Mouse (Mus musculus): ENCODE measurements around the gene Tex35. TPM values are rescaled to one million over a fixed set of nuclear protein-coding genes. Genes with fewer than 3 reads are reported as not detected.
A peak's percentile ranks its signal among the peaks of the same experiment; 100 is the strongest.

Gene Tex35
- polyA plus RNA-seq, 1 experiment from 2014 or later, result not detected

GRCm38 (mm10) chr1:157101122-157101865 is 7.2 kb downstream of the Tex35 start:
- 0 out of 4 replicates have a peak overlapping the region, but pooled peaks of 1 of the 2 experiments have one; percentile 33 for H3K27ac ChIP-seq (replicated peaks in 1 of 2; ENCODE audit: control insufficient read depth in 1 of 2, insufficient read depth in 1 of 2, low read depth in 2 of 2, low read length in 2 of 2)
- WGBS, result 15% methylated on average over 19 of the region's 19 CpGs
- peak overlapping the region; percentile 26 to 48 for H3K4me3 ChIP-seq (ENCODE audit: control insufficient read depth in 1 of 2, insufficient read depth in 1 of 2, low read depth in 1 of 2, low read length in 2 of 2)
- no peaks in the 10 kb centered on the region for H3K27me3 ChIP-seq (ENCODE audit: control insufficient read depth, insufficient read depth, low read length)
- ATAC-seq (ENCODE audit: insufficient number of reproducible peaks, insufficient read depth, low FRiP score, low read depth), result no peak
- peak overlapping the region; percentile 61 for H3K9ac ChIP-seq (ENCODE audit: low read length)
- H3K36me3 ChIP-seq (ENCODE audit: control insufficient read depth, insufficient read depth, low read length), result no peaks in the 10 kb centered on the region
- H3K4me1 ChIP-seq (ENCODE audit: control insufficient read depth in 2 of 2, insufficient read depth in 2 of 2, low read length in 2 of 2), result peaks cover 4 to 9% of the 10 kb centered on the region in 2 experiments; a peak in 3 of 4 replicates
- H3K9me3 ChIP-seq (ENCODE audit: control insufficient read depth, low read length), result no peaks in the 10 kb centered on the region
- H3K4me2 ChIP-seq (ENCODE audit: low read length), result peak overlapping the region; percentile 67

- no peaks in the 10 kb centered on the region; a peak in 1 of 4 replicates for H3K4me1 ChIP-seq (ENCODE audit: control insufficient read depth in 2 of 2, insufficient read depth in 2 of 2, low read length in 2 of 2)
- WGBS, result 81% methylated on average over 4 of the region's 4 CpGs
- H3K27ac ChIP-seq (replicated peaks in 1 of 2; ENCODE audit: control insufficient read depth in 1 of 2, insufficient read depth in 1 of 2, low read depth in 2 of 2, low read length in 2 of 2), result no peak overlapping the region
- no peaks in the 10 kb centered on the region for H3K27me3 ChIP-seq (ENCODE audit: control insufficient read depth, insufficient read depth, low read length)
- no peak overlapping the region for H3K4me2 ChIP-seq (ENCODE audit: low read length)
- no peaks in the 10 kb centered on the region for H3K9me3 ChIP-seq (ENCODE audit: control insufficient read depth, low read length)
- H3K4me3 ChIP-seq (ENCODE audit: control insufficient read depth in 1 of 2, insufficient read depth in 1 of 2, low read depth in 1 of 2, low read length in 2 of 2), result no peak overlapping the region
- no peak overlapping the region for H3K9ac ChIP-seq (ENCODE audit: low read length)
- no peak for ATAC-seq (ENCODE audit: insufficient number of reproducible peaks, insufficient read depth, low FRiP score, low read depth)
- H3K36me3 ChIP-seq (ENCODE audit: control insufficient read depth, insufficient read depth, low read length), result no peaks in the 10 kb centered on the region
Observed at GRCm38 (mm10) chr1:157095534-157095933, 12.9 kb downstream of the Tex35 start.

GRCm38 (mm10) chr1:157092622-157093021 is 15.9 kb downstream of the Tex35 start:
- no peak overlapping the region for H3K4me2 ChIP-seq (ENCODE audit: low read length)
- H3K9ac ChIP-seq (ENCODE audit: low read length), result no peak overlapping the region
- H3K4me3 ChIP-seq (ENCODE audit: control insufficient read depth in 1 of 2, insufficient read depth in 1 of 2, low read depth in 1 of 2, low read length in 2 of 2), result no peak overlapping the region
- H3K27ac ChIP-seq (replicated peaks in 1 of 2; ENCODE audit: control insufficient read depth in 1 of 2, insufficient read depth in 1 of 2, low read depth in 2 of 2, low read length in 2 of 2), result no peak overlapping the region
- 77% methylated on average over 1 of the region's 1 CpGs for WGBS
- H3K27me3 ChIP-seq (ENCODE audit: control insufficient read depth, insufficient read depth, low read length), result no peaks in the 10 kb centered on the region
- H3K36me3 ChIP-seq (ENCODE audit: control insufficient read depth, insufficient read depth, low read length), result no peaks in the 10 kb centered on the region
- ATAC-seq (ENCODE audit: insufficient number of reproducible peaks, insufficient read depth, low FRiP score, low read depth), result no peak
- no peaks in the 10 kb centered on the region for H3K9me3 ChIP-seq (ENCODE audit: control insufficient read depth, low read length)
- H3K4me1 ChIP-seq (ENCODE audit: control insufficient read depth in 2 of 2, insufficient read depth in 2 of 2, low read length in 2 of 2), result no peaks in the 10 kb centered on the region; a peak in 1 of 4 replicates

GRCm38 (mm10) chr1:157092140-157092539 is 16.3 kb downstream of the Tex35 start:
- 59% methylated on average over 4 of the region's 4 CpGs for WGBS
- H3K36me3 ChIP-seq (ENCODE audit: control insufficient read depth, insufficient read depth, low read length), result no peaks in the 10 kb centered on the region

GRCm38 (mm10) chr1:157090835-157091234 is 17.6 kb downstream of the Tex35 start:
- WGBS, result 50% methylated on average over 3 of the region's 3 CpGs
- H3K9me3 ChIP-seq (ENCODE audit: control insufficient read depth, low read length), result no peaks in the 10 kb centered on the region
- H3K9ac ChIP-seq (ENCODE audit: low read length), result no peak overlapping the region
- no peak overlapping the region for H3K4me3 ChIP-seq (ENCODE audit: control insufficient read depth in 1 of 2, insufficient read depth in 1 of 2, low read depth in 1 of 2, low read length in 2 of 2)
- H3K27ac ChIP-seq (replicated peaks in 1 of 2; ENCODE audit: control insufficient read depth in 1 of 2, insufficient read depth in 1 of 2, low read depth in 2 of 2, low read length in 2 of 2), result no peak overlapping the region
- peaks cover 3 to 5% of the 10 kb centered on the region in 2 experiments; a peak in 3 of 4 replicates for H3K4me1 ChIP-seq (ENCODE audit: control insufficient read depth in 2 of 2, insufficient read depth in 2 of 2, low read length in 2 of 2)
- no peak for ATAC-seq (ENCODE audit: insufficient number of reproducible peaks, insufficient read depth, low FRiP score, low read depth)
- H3K4me2 ChIP-seq (ENCODE audit: low read length), result no peak overlapping the region
- no peaks in the 10 kb centered on the region for H3K36me3 ChIP-seq (ENCODE audit: control insufficient read depth, insufficient read depth, low read length)
- no peaks in the 10 kb centered on the region for H3K27me3 ChIP-seq (ENCODE audit: control insufficient read depth, insufficient read depth, low read length)

More at GRCm38 (mm10) chr1:157092140-157092539, 16.3 kb downstream of the Tex35 start:
- peaks cover 2% of the 10 kb centered on the region in 2 experiments; a peak in 3 of 4 replicates for H3K4me1 ChIP-seq (ENCODE audit: control insufficient read depth in 2 of 2, insufficient read depth in 2 of 2, low read length in 2 of 2)
- no peak for ATAC-seq (ENCODE audit: insufficient number of reproducible peaks, insufficient read depth, low FRiP score, low read depth)
- no peak overlapping the region for H3K4me2 ChIP-seq (ENCODE audit: low read length)
- H3K27me3 ChIP-seq (ENCODE audit: control insufficient read depth, insufficient read depth, low read length), result no peaks in the 10 kb centered on the region
- H3K9me3 ChIP-seq (ENCODE audit: control insufficient read depth, low read length), result no peaks in the 10 kb centered on the region
- H3K4me3 ChIP-seq (ENCODE audit: control insufficient read depth in 1 of 2, insufficient read depth in 1 of 2, low read depth in 1 of 2, low read length in 2 of 2), result no peak overlapping the region
- H3K27ac ChIP-seq (replicated peaks in 1 of 2; ENCODE audit: control insufficient read depth in 1 of 2, insufficient read depth in 1 of 2, low read depth in 2 of 2, low read length in 2 of 2), result no peak overlapping the region
- H3K9ac ChIP-seq (ENCODE audit: low read length), result no peak overlapping the region

GRCm38 (mm10) chr1:157086097-157086994 is 22.1 kb downstream of the Tex35 start:
- ATAC-seq (ENCODE audit: insufficient number of reproducible peaks, insufficient read depth, low FRiP score, low read depth), result 0 out of 2 replicates have a peak, but pooled peaks have one; percentile 30
- WGBS, result 7% methylated on average over 25 of the region's 25 CpGs
- Histone ChIP-seq H3K36me3 (ENCODE audit: control insufficient read depth, insufficient read depth, low read length) (no peaks in the 10 kb centered on the region), H3K9me3 (ENCODE audit: control insufficient read depth, low read length) (no peaks in the 10 kb centered on the region), H3K9ac (ENCODE audit: low read length) (peak overlapping the region; percentile 64), H3K4me1 (ENCODE audit: control insufficient read depth in 2 of 2, insufficient read depth in 2 of 2, low read length in 2 of 2) (peaks cover 5 to 9% of the 10 kb centered on the region in 2 experiments), H3K27ac (replicated peaks in 1 of 2; ENCODE audit: control insufficient read depth in 1 of 2, insufficient read depth in 1 of 2, low read depth in 2 of 2, low read length in 2 of 2) (peak overlapping the region; percentile 11 to 59; a peak in 3 of 4 replicates), H3K4me2 (ENCODE audit: low read length) (peak overlapping the region; percentile 63), H3K4me3 (ENCODE audit: control insufficient read depth in 1 of 2, insufficient read depth in 1 of 2, low read depth in 1 of 2, low read length in 2 of 2) (peak overlapping the region; percentile 44 to 49), H3K27me3 (ENCODE audit: control insufficient read depth, insufficient read depth, low read length) (no peaks in the 10 kb centered on the region)

- no peak for ATAC-seq (ENCODE audit: insufficient number of reproducible peaks, insufficient read depth, low FRiP score, low read depth)
- H3K4me1 ChIP-seq (ENCODE audit: control insufficient read depth in 2 of 2, insufficient read depth in 2 of 2, low read length in 2 of 2), result peaks cover 10 to 25% of the 10 kb centered on the region in 2 experiments
- H3K27me3 ChIP-seq (ENCODE audit: control insufficient read depth, insufficient read depth, low read length), result no peaks in the 10 kb centered on the region
- H3K9ac ChIP-seq (ENCODE audit: low read length), result no peak overlapping the region
- no peak overlapping the region for H3K4me2 ChIP-seq (ENCODE audit: low read length)
- no peak overlapping the region for H3K27ac ChIP-seq (replicated peaks in 1 of 2; ENCODE audit: control insufficient read depth in 1 of 2, insufficient read depth in 1 of 2, low read depth in 2 of 2, low read length in 2 of 2)
- WGBS, result 80% methylated on average over 4 of the region's 4 CpGs
- no peaks in the 10 kb centered on the region for H3K36me3 ChIP-seq (ENCODE audit: control insufficient read depth, insufficient read depth, low read length)
- no peak overlapping the region for H3K4me3 ChIP-seq (ENCODE audit: control insufficient read depth in 1 of 2, insufficient read depth in 1 of 2, low read depth in 1 of 2, low read length in 2 of 2)
- no peaks in the 10 kb centered on the region for H3K9me3 ChIP-seq (ENCODE audit: control insufficient read depth, low read length)
Observed at GRCm38 (mm10) chr1:157082931-157083330, 25.5 kb downstream of the Tex35 start.
